Mouse (Mus musculus) small intestine, adult 2 months (tissue): ENCODE results near the gene Astl. TPM values are rescaled to one million over a fixed set of nuclear protein-coding genes. Genes with fewer than 3 reads are reported as not detected.

Experiments used
- H3K27ac ChIP-seq: fragments of 200-500 bp; 2 replicates; pipeline ENCODE4 v1.5.1; 2012; ENCODE audit warnings: low read depth, low read length, control low read depth, inconsistent platforms; ENCODE audit not compliant: insufficient read depth
- H3K27me3 ChIP-seq: fragments of 200-500 bp; 2 replicates; pipeline ENCODE4 v1.6.1; 2012; ENCODE audit warnings: mild to moderate bottlenecking, moderate library complexity, low read length, inconsistent platforms; ENCODE audit not compliant: control insufficient read depth, insufficient read depth
- H3K36me3 ChIP-seq: fragments of 200-500 bp; 2 replicates; pipeline ENCODE4 v1.6.1; 2012; ENCODE audit warnings: mild to moderate bottlenecking, low read length, control low read depth, inconsistent platforms; ENCODE audit not compliant: control insufficient read depth, insufficient read depth
- H3K4me1 ChIP-seq: fragments of 200-500 bp; 2 replicates; pipeline ENCODE4 v1.6.1; 2012; ENCODE audit warnings: low read length, inconsistent platforms, mixed read lengths; ENCODE audit not compliant: control insufficient read depth, insufficient read depth, insufficient read length
- H3K4me3 ChIP-seq: fragments of 200-500 bp; 2 replicates; pipeline ENCODE4 v1.5.1; 2012; ENCODE audit warnings: low read depth, mild to moderate bottlenecking, control low read depth, inconsistent platforms, low read length, moderate library complexity
- CTCF ChIP-seq: fragments of 200-500 bp; IDR thresholded peaks from 2 replicates; pipeline ENCODE4 v1.5.1; 2012; ENCODE audit warnings: low read depth, mild to moderate bottlenecking, control low read depth, inconsistent platforms, low read length, moderate library complexity, mixed read lengths; ENCODE audit not compliant: insufficient replicate concordance, insufficient read length; ENCODE audit errors: extremely low read depth
- POLR2A ChIP-seq: fragments of 200-500 bp; IDR thresholded peaks from 2 replicates; pipeline ENCODE4 v1.6.1; 2012; ENCODE audit warnings: low read depth, mild to moderate bottlenecking, control low read depth, inconsistent platforms, low read length, moderate library complexity
- WGBS: fragments of 180-500 bp; shearing (Covaris S2); methylation state at CpG from one replicate; pipeline ENCODE4 v1.1.7; 2018; 5-methylcytosine and 5-hydroxymethylcytosine counted together
- polyA plus RNA-seq: library from polyadenylated mRNA; depleted of rRNA; stranded (reverse); fragments of >200 nt; gene quantifications from 2 replicates; pipeline ENCODE4 v1.2.3, GENCODE M21; 2012

The Astl gene
- polyA plus RNA-seq, 1 experiment: not detected

GRCm38 (mm10) chr2:127367126-127367820 is 28.8 kb downstream of the Astl start:
- no peak overlapping the region for H3K4me3 ChIP-seq
- TF ChIP-seq POLR2A (no peak), CTCF (no peak)
- peaks cover 9% of the 10 kb centered on the region for H3K4me1 ChIP-seq
- no peak overlapping the region for H3K27ac ChIP-seq
- H3K27me3 ChIP-seq: peaks cover 23% of the 10 kb centered on the region
- 40% methylated on average over 10 of the region's 10 CpGs for WGBS
- no peaks in the 10 kb centered on the region for H3K36me3 ChIP-seq

GRCm38 (mm10) chr2:127369703-127370376 is 31.4 kb downstream of the Astl start:
- Histone ChIP-seq H3K4me1 (no peaks in the 10 kb centered on the region; the same call in 1 of the 2 replicates), H3K27ac (no peak overlapping the region), H3K27me3 (peaks cover 3% of the 10 kb centered on the region), H3K36me3 (no peaks in the 10 kb centered on the region), H3K4me3 (no peak overlapping the region)
- TF ChIP-seq CTCF: no peak
- no peak for TF ChIP-seq POLR2A
- 56% methylated on average over 5 of the region's 5 CpGs for WGBS

GRCm38 (mm10) chr2:127370561-127371483 is 32.4 kb downstream of the Astl start:
- no peak overlapping the region for H3K27ac ChIP-seq
- no peak overlapping the region for H3K4me3 ChIP-seq
- H3K36me3 ChIP-seq: no peaks in the 10 kb centered on the region
- H3K27me3 ChIP-seq: no peaks in the 10 kb centered on the region
- 49% methylated on average over 9 of the region's 9 CpGs for WGBS
- TF ChIP-seq CTCF (no peak), POLR2A (no peak)
- H3K4me1 ChIP-seq: no peaks in the 10 kb centered on the region; the same call in 1 of the 2 replicates

- WGBS: 81% methylated on average over 1 of the region's 1 CpGs
- H3K27ac ChIP-seq: no peak overlapping the region
Measured at GRCm38 (mm10) chr2:127371484-127371861, 33.0 kb downstream of the Astl start.

GRCm38 (mm10) chr2:127372082-127372481 is 33.6 kb downstream of the Astl start:
- TF ChIP-seq POLR2A (no peak), CTCF (no peak)
- WGBS: 86% methylated on average over 2 of the region's 2 CpGs
- no peak overlapping the region for H3K4me3 ChIP-seq
- H3K36me3 ChIP-seq: no peaks in the 10 kb centered on the region
- H3K27ac ChIP-seq: no peak overlapping the region
- H3K4me1 ChIP-seq: no peaks in the 10 kb centered on the region; the same call in 1 of the 2 replicates
- H3K27me3 ChIP-seq: no peaks in the 10 kb centered on the region

More at GRCm38 (mm10) chr2:127371484-127371861, 33.0 kb downstream of the Astl start:
- Histone ChIP-seq H3K36me3 (no peaks in the 10 kb centered on the region), H3K27me3 (no peaks in the 10 kb centered on the region), H3K4me3 (no peak overlapping the region), H3K4me1 (no peaks in the 10 kb centered on the region; the same call in 1 of the 2 replicates)
- TF ChIP-seq POLR2A: no peak
- TF ChIP-seq CTCF: no peak

- TF ChIP-seq POLR2A (no peak), CTCF (no peak)
Measured at GRCm38 (mm10) chr2:127374131-127374530, 35.7 kb downstream of the Astl start.

More at GRCm38 (mm10) chr2:127374131-127374530, 35.7 kb downstream of the Astl start:
- no peaks in the 10 kb centered on the region; the same call in 1 of the 2 replicates for H3K4me1 ChIP-seq
- no peaks in the 10 kb centered on the region for H3K36me3 ChIP-seq
- no peak overlapping the region for H3K27ac ChIP-seq
- WGBS: 85% methylated on average over 3 of the region's 3 CpGs
- H3K4me3 ChIP-seq: no peak overlapping the region
- H3K27me3 ChIP-seq: no peaks in the 10 kb centered on the region
